Mouse (Mus musculus) layer of hippocampus, postnatal 14 days (tissue): ENCODE data around the gene Emilin1. TPM values are rescaled to one million over a fixed set of nuclear protein-coding genes. Genes with fewer than 3 reads are reported as not detected.

Source experiments
- DNase-seq, 2 experiments: peaks; one replicate each; pipeline ENCODE4 v3.0.0; 2021 to 2022; ENCODE audit warnings: low spot score in 2 of 2, mixed read lengths in 1 of 2
- total RNA-seq, 2 experiments: library from RNA; stranded (reverse); gene quantifications; 2 replicates each; pipeline ENCODE4 v1.2.3; 2021

The Emilin1 gene
- total RNA-seq, 2 experiments from 2014 or later, result 3.9 to 4.5 TPM

DNA sequence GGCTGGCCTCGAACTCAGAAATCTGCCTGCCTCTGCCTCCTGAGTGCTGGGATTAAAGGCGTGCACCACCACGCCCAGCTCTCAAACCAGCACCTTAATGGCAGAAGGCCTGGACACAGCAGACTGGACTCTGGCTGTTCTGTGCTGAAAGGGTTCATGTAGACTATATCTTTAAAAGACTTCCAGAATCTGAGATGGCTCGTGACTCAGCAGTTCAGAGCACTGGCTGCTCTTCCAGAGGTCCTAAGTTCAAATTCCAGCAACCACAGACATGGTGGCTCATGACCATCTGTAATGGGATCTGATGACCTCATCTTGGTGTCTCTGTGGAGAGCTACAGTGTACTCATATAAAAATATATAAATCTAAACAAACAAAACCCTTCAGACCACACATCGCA, 11.3 kb upstream of the Emilin1 start:
- DNase-seq, result no peak

DNA sequence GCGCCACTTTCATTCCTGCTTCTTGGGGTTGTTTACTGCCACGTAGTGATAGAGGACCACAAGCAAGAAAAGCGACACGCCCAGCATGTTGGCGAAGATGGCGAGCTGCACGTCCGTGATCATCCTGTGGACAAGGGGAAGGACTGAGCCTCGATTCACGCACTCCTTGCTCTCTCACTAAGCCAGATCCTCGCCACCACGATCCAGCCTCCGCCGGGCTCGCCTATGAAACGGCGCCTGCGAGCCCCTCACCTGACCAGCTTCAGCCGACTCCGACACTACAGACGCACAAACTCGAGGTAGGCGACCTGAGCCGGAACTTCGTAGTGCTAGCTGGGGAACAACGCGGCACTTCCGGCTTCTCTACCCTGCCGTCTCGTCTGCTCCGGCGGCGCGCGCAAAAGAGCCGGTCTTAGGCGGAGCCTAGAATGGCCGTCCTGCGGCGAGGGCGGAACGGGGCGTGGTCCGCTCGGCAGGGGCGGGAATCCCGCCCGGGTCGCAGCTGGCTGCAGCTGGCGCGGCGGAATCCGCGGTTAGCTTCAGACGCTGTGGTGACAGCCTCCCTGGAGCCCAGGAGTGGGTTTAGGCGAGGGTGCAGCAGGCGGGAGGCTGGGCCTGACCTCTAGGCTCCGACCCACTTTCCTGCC, 5.7 kb upstream of the Emilin1 start, which contains the start of gene Ost4:
Gene Ost4, minus strand, starts transcription at position 376 of the 647 bp plus-strand sequence.
- DNase-seq, result peak; percentile 92 to 96

DNA sequence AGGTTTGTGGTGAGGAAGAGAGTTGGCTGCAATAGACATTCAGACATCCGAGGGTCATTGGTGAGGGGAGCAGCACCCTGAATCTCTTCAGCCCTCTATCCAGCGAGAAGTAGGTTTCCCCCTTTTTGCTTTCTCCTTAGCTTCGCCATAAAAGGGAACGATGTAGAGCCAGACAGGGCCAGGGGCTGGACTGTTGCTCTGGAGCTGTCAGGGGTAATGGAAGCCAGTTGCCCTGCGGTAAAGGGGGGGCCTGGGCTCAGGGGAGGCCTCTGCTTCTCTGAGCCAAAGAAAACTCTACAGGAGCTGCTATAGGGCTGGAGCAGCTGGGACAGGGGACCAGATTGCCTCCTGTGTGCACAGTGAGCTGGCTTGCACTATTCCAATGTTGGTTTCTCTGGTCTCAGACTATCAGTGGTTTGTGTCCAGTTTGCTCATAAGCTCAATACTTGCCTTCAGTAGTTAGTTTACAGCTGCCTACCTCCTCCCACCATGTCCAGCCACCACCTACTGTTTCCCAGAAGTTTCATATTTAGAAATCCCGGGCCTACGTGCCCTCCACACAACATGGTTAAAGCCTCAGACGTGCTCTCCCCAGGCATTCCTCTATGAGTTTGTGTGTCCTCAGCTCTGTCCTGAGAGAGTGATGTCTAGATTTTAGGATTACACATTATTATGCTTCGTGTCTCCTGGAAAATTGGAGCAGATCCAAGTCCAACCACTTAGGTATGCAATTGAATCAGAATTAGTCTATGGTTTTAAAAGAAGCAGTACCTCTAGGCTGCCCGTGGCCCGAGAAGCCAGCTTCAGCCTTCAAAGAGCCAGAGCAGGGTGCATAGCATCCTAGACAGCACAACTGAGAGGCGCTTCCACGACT, 4.5 kb upstream of the Emilin1 start:
- no peak for DNase-seq

DNA sequence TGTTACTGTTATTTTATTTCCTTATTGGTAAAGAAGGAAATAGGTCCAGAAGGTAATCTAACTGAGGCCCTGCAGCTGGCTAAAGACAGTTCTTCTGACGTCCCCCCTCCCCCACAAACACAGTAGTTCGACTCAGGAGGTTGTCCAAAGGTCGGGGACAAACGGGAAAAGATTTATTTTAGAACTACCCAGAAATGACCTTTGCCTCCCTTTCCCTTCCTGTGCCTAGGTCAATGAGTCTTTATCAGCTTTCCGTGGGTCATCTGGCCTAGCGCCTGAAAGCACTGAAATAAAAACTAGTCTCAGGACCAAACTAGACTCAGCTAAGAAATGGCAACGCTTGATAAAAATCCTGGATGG, 3.9 kb upstream of the Emilin1 start:
- no peak for DNase-seq

DNA sequence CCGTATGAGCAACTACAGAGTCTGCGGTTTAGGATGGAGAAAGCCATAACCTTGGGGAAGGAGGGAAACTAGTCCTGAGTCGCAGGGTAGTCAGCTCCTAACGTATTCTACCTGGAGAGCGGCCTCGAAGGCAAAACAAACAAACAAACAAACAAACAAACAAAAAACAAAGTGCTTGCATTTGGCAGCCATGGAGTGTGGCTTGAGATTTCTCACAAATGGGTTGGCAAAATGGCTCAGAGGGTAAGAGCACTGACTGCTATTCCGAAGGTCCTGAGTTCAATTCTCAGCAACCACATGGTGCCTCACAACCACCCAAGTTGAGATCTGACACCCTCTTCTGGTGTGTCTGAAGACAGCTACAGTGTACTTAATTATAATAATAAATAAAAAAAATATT, 3.3 kb upstream of the Emilin1 start:
- DNase-seq, result no peak

DNA sequence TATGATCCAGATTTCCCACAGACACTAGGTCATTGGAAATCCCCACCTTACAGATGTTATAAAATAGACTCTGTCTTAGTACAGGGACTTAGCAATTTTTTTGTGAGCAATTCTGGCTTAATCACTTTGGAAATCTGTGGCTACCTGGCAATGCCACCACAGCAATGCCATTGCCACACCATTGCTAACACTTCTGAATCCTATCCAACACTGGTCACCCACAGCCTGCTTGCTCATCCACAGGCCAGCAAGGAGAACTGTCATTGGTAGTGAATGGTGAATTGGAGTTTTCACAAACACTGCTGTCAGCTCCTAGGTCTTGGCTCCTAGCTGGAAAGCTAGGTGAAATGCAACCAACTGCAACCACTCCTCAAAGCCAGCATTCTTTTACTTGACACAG, 2.7 kb upstream of the Emilin1 start:
- no peak for DNase-seq

DNA sequence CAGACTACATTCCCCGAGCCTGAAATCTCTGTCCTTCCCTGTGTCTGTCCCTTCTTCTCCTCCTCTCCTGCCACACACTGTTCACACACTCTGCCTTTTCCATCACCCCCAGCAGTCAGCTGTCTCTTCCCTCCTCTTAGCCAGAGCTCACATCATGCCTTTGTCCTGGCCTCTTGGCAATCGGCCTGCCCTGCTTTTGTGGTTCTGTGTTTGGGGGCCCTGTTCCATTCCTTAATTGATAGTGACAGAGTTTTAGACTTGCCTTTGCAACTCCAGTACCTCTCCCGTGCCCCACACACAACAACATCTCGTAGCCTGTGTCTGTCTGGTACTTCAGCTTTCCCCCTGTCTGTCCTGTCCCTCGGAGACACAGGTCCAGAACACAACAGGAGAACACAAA, 1.0 kb upstream of the Emilin1 start:
- DNase-seq, result no peak

DNA sequence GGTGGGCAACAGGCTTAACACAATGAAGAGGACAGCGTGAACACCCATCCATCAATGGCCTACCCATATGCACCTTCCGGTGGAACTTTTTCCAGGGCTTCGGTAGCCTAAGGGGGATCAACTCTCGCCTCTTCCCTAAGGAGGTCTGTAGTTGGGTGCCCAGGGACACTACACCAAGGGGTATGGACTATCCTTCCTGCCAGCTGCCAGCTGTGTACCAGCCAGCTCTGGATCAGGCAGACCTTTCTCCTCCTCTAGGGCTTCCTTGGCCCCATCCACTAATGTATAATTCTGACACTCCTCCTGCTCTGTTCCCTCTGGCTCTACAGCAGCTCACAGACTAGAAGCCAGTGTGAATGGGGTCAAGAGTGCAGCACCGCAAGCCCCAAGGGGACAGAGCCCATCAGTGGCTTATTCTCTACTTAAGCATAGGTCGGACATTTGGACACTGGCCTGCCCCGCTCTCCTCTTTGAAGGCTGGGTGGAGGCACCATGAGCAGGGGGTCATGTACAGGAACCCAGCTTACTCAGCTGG, 966 bp downstream of the Emilin1 start:
- DNase-seq, result no peak

DNA sequence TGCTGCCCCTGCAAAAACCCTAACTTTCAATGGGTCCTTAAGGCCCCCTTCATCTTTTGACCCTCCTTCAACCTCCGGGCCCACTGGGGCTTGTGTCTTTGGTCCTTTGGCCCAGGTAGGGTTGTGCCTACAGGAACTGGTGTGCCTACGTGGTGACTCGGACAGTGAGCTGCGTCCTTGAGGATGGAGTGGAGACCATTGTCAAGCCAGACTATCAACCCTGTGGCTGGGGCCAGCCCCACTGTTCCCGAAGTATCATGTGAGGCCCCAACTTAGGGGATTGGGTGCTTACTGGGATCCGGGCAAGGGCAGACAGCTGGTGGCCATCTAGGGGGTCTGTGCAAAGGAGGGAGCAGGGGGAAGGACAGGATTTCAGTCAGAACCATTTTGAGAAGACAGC, 1.6 kb downstream of the Emilin1 start:
- DNase-seq, result no peak

DNA sequence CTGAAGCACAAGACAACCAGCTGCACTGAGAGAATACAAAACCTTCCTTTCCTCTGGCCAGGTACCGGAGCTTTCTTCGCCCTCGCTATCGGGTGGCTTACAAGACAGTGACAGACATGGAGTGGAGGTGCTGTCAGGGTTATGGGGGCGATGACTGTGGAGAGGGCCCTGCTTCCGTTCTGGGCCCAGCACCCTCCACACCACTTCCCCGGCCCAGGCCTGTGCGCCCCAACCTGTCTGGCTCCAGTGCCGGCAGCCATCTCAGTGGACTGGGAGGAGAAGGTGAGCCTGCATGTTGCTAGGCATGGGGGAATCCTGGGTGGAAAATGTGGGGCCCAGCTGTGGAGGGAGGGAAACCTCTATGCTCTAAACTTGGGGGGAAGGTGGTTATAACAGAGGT, 2.3 kb downstream of the Emilin1 start:
- no peak for DNase-seq

DNA sequence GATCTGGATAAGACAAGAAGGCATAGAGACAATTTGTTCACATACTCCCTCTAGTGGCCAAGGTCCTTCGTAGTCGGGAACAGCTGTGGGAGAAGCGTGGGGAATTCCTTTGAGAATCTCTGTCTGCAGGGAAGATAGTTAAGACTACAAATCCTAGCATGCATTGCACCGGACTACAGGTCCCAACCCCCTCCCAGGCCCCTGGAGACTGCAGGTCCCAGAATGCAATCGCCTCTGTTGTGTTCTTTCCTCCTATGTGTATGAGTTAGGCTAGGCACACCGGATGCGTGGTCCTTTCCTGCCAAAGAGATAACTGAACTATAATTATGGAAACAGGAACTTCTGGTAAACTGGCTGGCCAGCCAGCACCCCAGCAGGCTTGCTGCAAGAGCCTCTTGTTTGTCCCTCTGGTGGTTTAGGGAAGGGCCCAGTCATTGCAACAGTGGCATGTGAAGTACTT, 2.8 kb downstream of the Emilin1 start:
- DNase-seq, result peak; percentile 77 to 94

DNA sequence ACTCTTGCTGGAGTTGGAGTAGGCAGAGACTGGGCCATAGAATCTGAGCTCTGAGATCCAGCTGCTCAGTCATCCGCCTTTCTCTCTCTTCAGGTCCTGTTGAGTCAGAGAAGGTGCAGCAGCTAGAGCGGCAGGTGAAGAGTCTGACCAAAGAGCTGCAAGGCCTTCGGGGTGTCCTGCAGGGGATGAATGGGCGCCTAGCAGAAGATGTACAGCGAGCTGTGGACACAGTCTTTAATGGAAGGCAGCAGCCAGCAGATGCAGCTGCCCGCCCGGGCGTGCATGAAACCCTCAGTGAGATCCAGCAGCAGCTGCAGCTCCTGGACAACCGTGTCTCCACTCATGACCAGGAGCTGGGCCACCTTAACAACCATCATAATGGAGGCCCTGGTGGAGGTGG, 3.6 kb downstream of the Emilin1 start:
- DNase-seq, result no peak

DNA sequence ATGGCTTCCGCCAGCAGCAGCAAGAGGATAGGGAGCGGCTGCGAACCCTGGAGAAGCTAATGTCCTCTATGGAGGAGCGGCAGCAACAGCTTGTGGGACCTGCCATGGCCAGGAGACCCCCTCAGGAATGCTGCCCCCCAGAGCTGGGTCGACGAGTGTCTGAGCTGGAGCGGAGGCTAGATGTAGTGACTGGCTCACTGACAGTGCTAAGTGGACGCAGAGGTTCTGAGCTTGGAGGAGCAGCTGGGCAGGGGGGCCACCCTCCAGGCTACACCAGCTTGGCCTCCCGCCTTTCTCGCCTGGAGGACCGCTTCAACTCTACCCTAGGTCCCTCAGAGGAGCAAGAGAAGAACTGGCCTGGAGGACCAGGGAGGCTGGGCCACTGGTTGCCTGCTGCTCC, 4.1 kb downstream of the Emilin1 start:
- DNase-seq, result no peak

DNA sequence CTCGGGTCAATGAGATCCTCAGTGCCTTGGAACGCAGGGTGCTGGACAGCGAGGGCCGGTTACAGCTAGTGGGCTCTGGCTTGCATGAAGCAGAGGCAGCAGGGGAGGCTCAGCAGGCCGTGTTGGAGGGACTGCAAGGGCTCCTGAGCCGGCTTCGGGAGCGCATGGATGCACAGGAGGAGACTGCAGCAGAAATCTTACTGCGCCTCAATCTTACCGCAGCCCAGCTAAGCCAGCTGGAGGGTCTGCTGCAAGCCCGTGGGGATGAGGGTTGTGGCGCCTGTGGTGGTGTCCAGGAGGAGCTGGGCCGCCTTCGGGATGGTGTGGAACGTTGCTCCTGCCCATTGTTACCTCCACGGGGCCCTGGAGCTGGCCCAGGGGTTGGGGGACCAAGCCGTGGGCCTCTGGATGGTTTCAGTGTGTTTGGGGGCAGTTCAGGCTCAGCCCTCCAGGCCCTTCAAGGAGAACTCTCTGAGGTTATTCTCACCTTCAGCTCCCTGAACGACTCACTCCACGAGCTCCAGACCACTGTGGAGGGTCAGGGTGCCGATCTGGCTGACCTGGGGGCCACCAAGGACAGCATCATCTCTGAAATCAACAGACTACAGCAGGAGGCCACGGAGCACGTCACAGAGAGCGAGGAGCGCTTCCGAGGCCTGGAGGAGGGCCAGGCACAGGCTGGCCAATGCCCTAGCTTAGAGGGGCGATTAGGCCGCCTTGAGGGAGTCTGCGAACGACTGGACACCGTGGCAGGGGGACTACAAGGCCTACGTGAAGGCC, 4.9 kb downstream of the Emilin1 start:
- DNase-seq, result no peak

DNA sequence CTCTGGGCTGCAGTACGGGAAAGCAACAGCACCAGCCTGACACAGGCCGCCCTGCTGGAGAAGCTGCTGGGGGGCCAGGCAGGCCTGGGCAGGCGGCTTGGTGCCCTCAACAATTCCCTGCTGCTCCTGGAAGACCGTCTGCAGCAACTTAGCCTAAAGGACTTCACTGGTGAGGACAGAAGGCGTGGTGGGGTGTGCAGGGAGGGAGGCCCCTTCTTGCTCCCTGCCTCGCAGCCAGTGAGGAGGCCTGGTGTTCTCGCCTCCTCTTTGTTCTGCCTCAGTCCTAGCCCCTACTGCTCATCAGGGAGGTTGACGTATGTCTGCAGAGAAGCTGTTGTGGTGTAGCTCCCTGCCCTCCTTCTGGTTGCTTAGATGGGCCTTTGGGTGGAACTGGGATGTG, 5.5 kb downstream of the Emilin1 start:
- no peak for DNase-seq

DNA sequence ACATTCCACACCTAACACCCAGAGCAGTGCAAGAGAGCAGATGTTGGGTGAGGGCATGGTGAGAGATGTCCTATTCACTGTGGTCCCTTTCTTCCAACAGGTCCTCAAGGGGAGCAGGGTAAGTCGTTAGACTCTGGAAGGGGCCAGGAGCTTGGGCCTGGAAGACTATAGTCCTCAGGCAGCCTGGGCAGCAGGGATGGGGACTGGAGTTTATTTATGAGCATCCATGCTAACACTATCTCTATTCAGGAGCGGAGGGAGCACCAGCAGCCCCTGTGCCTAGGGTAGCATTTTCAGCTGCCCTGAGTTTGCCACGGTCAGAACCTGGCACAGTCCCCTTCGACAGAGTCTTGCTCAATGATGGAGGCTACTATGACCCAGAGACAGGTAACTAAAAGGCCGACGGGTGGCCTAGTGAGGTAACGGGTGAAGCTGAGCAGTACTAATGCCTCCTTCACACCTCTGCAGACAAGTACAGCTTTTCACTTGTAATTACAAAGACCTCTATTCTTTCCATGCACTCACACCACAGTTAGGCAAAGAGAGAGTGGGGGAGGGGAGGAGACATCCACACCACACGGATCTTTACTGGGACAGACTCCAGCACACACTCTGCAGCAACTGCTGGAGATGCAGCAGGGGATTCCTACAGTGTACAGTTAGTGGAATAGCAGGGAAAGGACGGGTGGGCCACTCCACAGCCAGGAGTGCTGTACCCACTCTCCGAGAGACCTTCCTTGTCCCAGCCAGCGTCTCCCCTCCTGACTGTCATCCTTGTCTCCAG, 6.8 kb downstream of the Emilin1 start:
- no peak for DNase-seq

DNA sequence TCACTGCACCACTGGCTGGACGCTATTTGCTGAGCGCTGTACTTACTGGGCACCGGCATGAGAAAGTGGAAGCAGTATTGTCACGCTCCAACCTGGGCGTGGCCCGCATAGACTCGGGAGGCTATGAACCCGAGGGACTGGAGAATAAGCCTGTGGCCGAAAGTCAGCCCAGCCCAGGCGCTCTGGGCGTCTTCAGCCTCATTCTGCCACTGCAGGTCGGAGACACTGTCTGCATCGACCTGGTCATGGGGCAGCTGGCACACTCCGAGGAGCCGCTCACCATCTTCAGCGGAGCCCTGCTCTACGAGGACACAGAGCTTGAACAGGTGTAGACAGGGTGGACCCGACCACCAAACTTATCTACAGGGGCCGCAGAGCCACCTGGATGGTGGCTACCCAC, 7.4 kb downstream of the Emilin1 start:
- DNase-seq, result no peak

DNA sequence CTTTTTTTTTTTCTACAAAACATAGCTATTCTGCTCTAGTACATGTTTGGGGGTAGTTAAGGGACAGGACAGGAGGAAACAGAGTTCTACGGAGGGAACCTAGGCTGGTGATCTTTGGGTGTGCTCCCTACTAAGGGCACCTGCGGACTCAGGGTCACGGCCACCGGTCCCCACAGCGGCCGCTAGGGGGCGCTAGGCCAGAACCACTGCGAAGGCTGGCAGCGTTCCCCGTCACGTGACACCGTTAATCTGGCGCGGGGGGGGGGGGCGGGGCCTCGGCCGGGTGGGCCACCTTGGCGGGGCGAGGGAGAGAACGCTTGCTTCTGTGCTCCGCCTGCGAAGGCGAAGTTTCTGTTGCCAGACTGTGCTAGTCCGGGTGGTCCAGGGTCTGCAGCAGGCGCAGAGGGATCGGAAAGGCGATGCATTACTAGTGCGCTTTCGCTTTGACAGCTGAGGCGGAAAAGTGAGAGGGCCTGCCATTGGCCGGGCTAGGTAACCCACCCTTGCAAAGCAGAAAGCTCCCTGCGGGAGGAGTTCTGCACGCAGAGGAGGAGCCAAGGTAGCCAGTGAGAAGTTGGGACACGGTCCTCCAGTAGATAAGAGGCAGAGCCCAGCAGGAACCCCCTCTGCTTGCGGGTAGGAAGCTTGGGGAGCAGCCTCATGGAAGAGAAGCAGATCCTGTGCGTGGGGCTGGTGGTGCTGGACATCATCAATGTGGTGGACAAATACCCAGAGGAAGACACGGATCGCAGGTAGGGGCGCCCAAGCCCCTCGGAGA, 8.2 kb downstream of the Emilin1 start, which contains the start of gene Khk:
Gene Khk, plus strand, starts transcription at position 176 of the 778 bp plus-strand sequence.
- peak; percentile 84 to 86 for DNase-seq

DNA sequence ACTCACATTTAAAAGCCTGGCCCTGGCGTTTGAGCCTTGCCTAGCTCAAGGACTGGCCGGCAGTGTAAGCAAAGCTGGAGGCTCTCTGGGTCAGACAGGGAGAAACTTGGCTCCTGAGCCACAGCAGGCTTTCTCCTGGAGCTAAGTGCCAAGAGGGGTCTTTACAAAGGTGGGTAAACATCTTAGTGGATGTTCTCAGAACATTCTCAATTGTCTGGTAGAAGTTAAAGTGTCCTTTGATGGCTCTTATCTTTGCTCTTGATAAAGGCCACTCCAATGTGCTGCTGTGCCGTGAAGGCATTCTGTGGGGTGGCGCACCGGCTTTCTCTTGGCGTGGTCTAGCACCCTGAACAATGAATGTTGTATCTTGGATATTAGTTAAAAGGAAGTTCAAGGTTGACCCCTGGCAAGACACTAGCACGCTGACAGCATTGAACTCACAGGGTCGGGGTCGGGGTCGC, 9.4 kb downstream of the Emilin1 start:
- DNase-seq, result no peak

DNA sequence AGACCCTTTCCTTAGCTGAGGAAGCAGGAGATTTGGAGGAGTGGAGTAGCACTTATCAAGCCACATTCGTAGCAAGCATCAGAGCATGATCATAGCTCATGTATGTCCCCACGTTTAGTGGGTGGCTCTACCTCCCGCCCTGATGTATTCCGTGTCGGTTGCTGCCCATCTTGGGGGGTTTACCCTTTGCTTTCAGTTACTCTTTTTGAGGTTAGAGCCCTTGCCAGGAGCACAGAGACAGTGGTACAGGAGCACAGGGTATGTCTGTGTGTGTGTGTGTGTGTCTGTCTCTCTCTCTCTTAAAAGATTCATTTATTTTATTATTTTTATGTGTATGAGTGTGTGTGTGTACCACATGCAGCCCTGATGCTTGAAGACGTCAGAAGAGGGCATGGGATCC, 9.9 kb downstream of the Emilin1 start:
- DNase-seq, result no peak
